Mouse (Mus musculus): Measurements from ENCODE around the gene Smim22. TPM values are rescaled to one million over a fixed set of nuclear protein-coding genes. Genes with fewer than 3 reads are reported as not detected.

Gene Smim22
- polyA plus RNA-seq, 1 experiment from 2014 or later: 12.5 TPM

Other genes with a start within 250 kb of the Smim22 start
- gene Cdip1, start 217.0 kb upstream of the Smim22 start, polyA plus RNA-seq (2015; fragmentation: Nextera tagmentation; extraction: Ambion mirVana): 113 and 123 TPM in 2 replicates
- 0.30 and 0.85 TPM in 2 replicates for gene 4930562C15Rik, start 171.9 kb upstream of the Smim22 start, polyA plus RNA-seq (2015; fragmentation: Nextera tagmentation; extraction: Ambion mirVana)
- gene Ubald1, start 127.0 kb upstream of the Smim22 start, polyA plus RNA-seq (2015; fragmentation: Nextera tagmentation; extraction: Ambion mirVana): 36.2 and 40.4 TPM in 2 replicates
- gene Mgrn1, start 121.0 kb upstream of the Smim22 start, polyA plus RNA-seq (2015; fragmentation: Nextera tagmentation; extraction: Ambion mirVana): 113 and 117 TPM in 2 replicates
- gene Nudt16l1, start 68.5 kb upstream of the Smim22 start, polyA plus RNA-seq (2015; fragmentation: Nextera tagmentation; extraction: Ambion mirVana): 171 and 187 TPM in 2 replicates
- gene Anks3, start 43.1 kb upstream of the Smim22 start, polyA plus RNA-seq (2015; fragmentation: Nextera tagmentation; extraction: Ambion mirVana): 76.8 and 81.3 TPM in 2 replicates
- gene Sept12, start 9.4 kb upstream of the Smim22 start, polyA plus RNA-seq (2015; fragmentation: Nextera tagmentation; extraction: Ambion mirVana): 0.06 TPM in 1 of 2 replicates, not detected in the other
- gene Rogdi, start 6.3 kb downstream of the Smim22 start, polyA plus RNA-seq (2015; fragmentation: Nextera tagmentation; extraction: Ambion mirVana): 117 and 123 TPM in 2 replicates
- 172 and 176 TPM in 2 replicates for gene Glyr1, start 42.6 kb downstream of the Smim22 start, polyA plus RNA-seq (2015; fragmentation: Nextera tagmentation; extraction: Ambion mirVana)
- gene Ubn1, start 42.8 kb downstream of the Smim22 start, polyA plus RNA-seq (2015; fragmentation: Nextera tagmentation; extraction: Ambion mirVana): 17.4 and 20.2 TPM in 2 replicates
- 3.2 and 3.4 TPM in 2 replicates for gene Ppl, start 125.1 kb downstream of the Smim22 start, polyA plus RNA-seq (2015; fragmentation: Nextera tagmentation; extraction: Ambion mirVana)
- gene Sec14l5, start 139.8 kb downstream of the Smim22 start, polyA plus RNA-seq (2015; fragmentation: Nextera tagmentation; extraction: Ambion mirVana): 0.06 and 0.09 TPM in 2 replicates
- 21.9 and 25.3 TPM in 2 replicates for gene Nagpa, start 196.7 kb downstream of the Smim22 start, polyA plus RNA-seq (2015; fragmentation: Nextera tagmentation; extraction: Ambion mirVana)
- 7.0 and 9.8 TPM in 2 replicates for gene AU021092, start 215.0 kb downstream of the Smim22 start, polyA plus RNA-seq (2015; fragmentation: Nextera tagmentation; extraction: Ambion mirVana)
- 36.4 and 39.3 TPM in 2 replicates for gene Alg1, start 226.3 kb downstream of the Smim22 start, polyA plus RNA-seq (2015; fragmentation: Nextera tagmentation; extraction: Ambion mirVana)
- gene Eef2kmt, start 248.7 kb downstream of the Smim22 start, polyA plus RNA-seq (2015; fragmentation: Nextera tagmentation; extraction: Ambion mirVana): 36.3 and 39.6 TPM in 2 replicates

Data from kidney, embryonic 16.5 days (tissue).